Mouse (Mus musculus) kidney, embryonic 14.5 days (tissue): Measurements from ENCODE around the gene Lipc. TPM values are rescaled to one million over a fixed set of nuclear protein-coding genes. Genes with fewer than 3 reads are reported as not detected.
A peak's percentile ranks its signal among the peaks of the same experiment; 100 is the strongest.

Experiments used
- ATAC-seq: fragments of 200-750 bp; cut with Nextera tagmentation; 2 replicates; pipeline ENCODE4 v1.8.0; 2017; ENCODE audit warnings: moderate number of reproducible peaks, mild to moderate bottlenecking, moderate TSS enrichment, moderate library complexity; ENCODE audit not compliant: low FRiP score, low TSS enrichment
- H3K27ac ChIP-seq: fragments of 300-500 bp; sonication (generic); 2 replicates; pipeline ENCODE4 v1.5.1; 2014; ENCODE audit warnings: low read depth, mild to moderate bottlenecking, low read length, moderate library complexity, mixed read lengths
- H3K27me3 ChIP-seq: fragments of 300-500 bp; sonication (generic); 2 replicates; pipeline ENCODE4 v1.6.1; 2014; ENCODE audit warnings: mild to moderate bottlenecking, low read length; ENCODE audit not compliant: control insufficient read depth, insufficient read depth
- H3K36me3 ChIP-seq: fragments of 300-500 bp; sonication (generic); 2 replicates; pipeline ENCODE4 v1.6.1; 2014; ENCODE audit warnings: low read length, mixed read lengths; ENCODE audit not compliant: control insufficient read depth, insufficient read depth
- H3K4me1 ChIP-seq: fragments of 300-500 bp; sonication (generic); 2 replicates; pipeline ENCODE4 v1.6.1; 2014; ENCODE audit warnings: low read length, mixed read lengths; ENCODE audit not compliant: control insufficient read depth, insufficient read depth
- H3K4me2 ChIP-seq: fragments of 300-500 bp; sonication (generic); replicated peaks from 2 replicates; pipeline ENCODE4 v1.6.1; 2014; ENCODE audit warnings: low read depth, mild to moderate bottlenecking, low read length
- H3K4me3 ChIP-seq: fragments of 300-500 bp; sonication (generic); 2 replicates; pipeline ENCODE4 v1.5.1; 2014; ENCODE audit warnings: mild to moderate bottlenecking, low read length
- H3K9ac ChIP-seq: fragments of 300-500 bp; sonication (generic); 2 replicates; pipeline ENCODE4 v1.6.1; 2014; ENCODE audit warnings: low read depth, mild to moderate bottlenecking, low read length, moderate library complexity
- H3K9me3 ChIP-seq: fragments of 300-500 bp; sonication (generic); 2 replicates; pipeline ENCODE4 v1.6.1; 2016; ENCODE audit warnings: low read length; ENCODE audit not compliant: control insufficient read depth
- WGBS: fragments of 180-500 bp; shearing (Covaris S2); extraction: QIAGEN DNeasy Blood & Tissue Kit; methylation state at CpG from one replicate; pipeline ENCODE4 v1.1.7; 2014; 5-methylcytosine and 5-hydroxymethylcytosine counted together
- polyA plus RNA-seq: library from polyadenylated mRNA; unstranded; fragments of >200 nt; fragmentation: Nextera tagmentation; extraction: Ambion mirVana; gene quantifications from 2 replicates; pipeline ENCODE4 v1.2.1, GENCODE M21; 2014

Lipc gene
- polyA plus RNA-seq, 1 experiment from 2014 or later: 0.47 TPM

- Histone ChIP-seq H3K27me3 (no peaks in the 10 kb centered on the region), H3K4me1 (0 out of 2 replicates have a peak, but pooled peaks cover 11% of the 10 kb centered on the region), H3K4me2 (no peak overlapping the region), H3K27ac (no peak overlapping the region), H3K4me3 (no peak overlapping the region), H3K9me3 (no peaks in the 10 kb centered on the region), H3K36me3 (no peaks in the 10 kb centered on the region), H3K9ac (no peak overlapping the region)
- WGBS: 87% methylated on average over 7 of the region's 7 CpGs
- ATAC-seq: no peak
Measured at GRCm38 (mm10) chr9:70890736-70891135, 61.3 kb downstream of the Lipc start.

- Histone ChIP-seq H3K27ac (peak overlapping the region; percentile 47; the same call in 1 of the 2 replicates), H3K4me2 (no peak overlapping the region)
- ATAC-seq: no peak
Measured at GRCm38 (mm10) chr9:70888969-70889368, 63.1 kb downstream of the Lipc start.

GRCm38 (mm10) chr9:70888556-70888955, 63.5 kb downstream of the Lipc start:
- H3K4me2 ChIP-seq: no peak overlapping the region
- no peaks in the 10 kb centered on the region for H3K27me3 ChIP-seq
- ATAC-seq: no peak
- no peaks in the 10 kb centered on the region for H3K36me3 ChIP-seq
- H3K27ac ChIP-seq: peak overlapping the region; percentile 47; the same call in 1 of the 2 replicates
- 0 out of 2 replicates have a peak, but pooled peaks cover 6% of the 10 kb centered on the region for H3K4me1 ChIP-seq
- no peak overlapping the region for H3K9ac ChIP-seq
- no peaks in the 10 kb centered on the region for H3K9me3 ChIP-seq
- H3K4me3 ChIP-seq: no peak overlapping the region
- 73% methylated on average over 2 of the region's 2 CpGs for WGBS

More at GRCm38 (mm10) chr9:70888969-70889368, 63.1 kb downstream of the Lipc start:
- Histone ChIP-seq H3K9ac (no peak overlapping the region), H3K4me3 (no peak overlapping the region), H3K36me3 (no peaks in the 10 kb centered on the region), H3K27me3 (no peaks in the 10 kb centered on the region), H3K9me3 (no peaks in the 10 kb centered on the region), H3K4me1 (0 out of 2 replicates have a peak, but pooled peaks cover 7% of the 10 kb centered on the region)
- WGBS: 48% methylated on average over 4 of the region's 4 CpGs

GRCm38 (mm10) chr9:70881982-70882381, 70.0 kb downstream of the Lipc start:
- Histone ChIP-seq H3K4me3 (no peak overlapping the region), H3K9ac (no peak overlapping the region), H3K27me3 (no peaks in the 10 kb centered on the region), H3K4me2 (no peak overlapping the region), H3K27ac (no peak overlapping the region), H3K9me3 (no peaks in the 10 kb centered on the region), H3K36me3 (no peaks in the 10 kb centered on the region), H3K4me1 (no peaks in the 10 kb centered on the region)
- no peak for ATAC-seq
- 46% methylated on average over 5 of the region's 5 CpGs for WGBS

- Histone ChIP-seq H3K27me3 (no peaks in the 10 kb centered on the region), H3K9ac (no peak overlapping the region), H3K9me3 (no peaks in the 10 kb centered on the region), H3K4me3 (no peak overlapping the region), H3K36me3 (no peaks in the 10 kb centered on the region), H3K4me2 (no peak overlapping the region), H3K4me1 (peaks cover 7% of the 10 kb centered on the region), H3K27ac (no peak overlapping the region)
- no peak for ATAC-seq
Measured at GRCm38 (mm10) chr9:70878823-70879222, 73.2 kb downstream of the Lipc start.

- Histone ChIP-seq H3K4me2 (no peak overlapping the region), H3K9ac (no peak overlapping the region), H3K27me3 (no peaks in the 10 kb centered on the region), H3K4me1 (peaks cover 7% of the 10 kb centered on the region), H3K4me3 (no peak overlapping the region), H3K27ac (no peak overlapping the region), H3K36me3 (no peaks in the 10 kb centered on the region), H3K9me3 (no peaks in the 10 kb centered on the region)
- WGBS: 92% methylated on average over 5 of the region's 5 CpGs
- no peak for ATAC-seq
Measured at GRCm38 (mm10) chr9:70878157-70878556, 73.9 kb downstream of the Lipc start.

- H3K27ac ChIP-seq: peak overlapping the region; percentile 88
Measured at GRCm38 (mm10) chr9:70875490-70875889, 76.5 kb downstream of the Lipc start.

GRCm38 (mm10) chr9:70875059-70875458, 77.0 kb downstream of the Lipc start:
- Histone ChIP-seq H3K27me3 (no peaks in the 10 kb centered on the region), H3K9ac (no peak overlapping the region), H3K4me2 (no peak overlapping the region), H3K4me3 (no peak overlapping the region), H3K27ac (peak overlapping the region; percentile 88), H3K9me3 (no peaks in the 10 kb centered on the region), H3K4me1 (peaks cover 7% of the 10 kb centered on the region), H3K36me3 (no peaks in the 10 kb centered on the region)
- ATAC-seq: peak; percentile 32
- WGBS: 55% methylated on average over 4 of the region's 4 CpGs

More at GRCm38 (mm10) chr9:70875490-70875889, 76.5 kb downstream of the Lipc start:
- no peaks in the 10 kb centered on the region for H3K27me3 ChIP-seq
- H3K9ac ChIP-seq: no peak overlapping the region
- H3K4me2 ChIP-seq: no peak overlapping the region
- 33% methylated on average over 4 of the region's 4 CpGs for WGBS
- peaks cover 7% of the 10 kb centered on the region for H3K4me1 ChIP-seq
- H3K4me3 ChIP-seq: no peak overlapping the region
- no peaks in the 10 kb centered on the region for H3K36me3 ChIP-seq
- peak; percentile 84; the same call in 1 of the 2 replicates for ATAC-seq
- no peaks in the 10 kb centered on the region for H3K9me3 ChIP-seq

- Histone ChIP-seq H3K27me3 (no peaks in the 10 kb centered on the region), H3K4me3 (no peak overlapping the region), H3K4me2 (no peak overlapping the region), H3K27ac (no peak overlapping the region), H3K4me1 (peaks cover 7% of the 10 kb centered on the region), H3K9ac (no peak overlapping the region), H3K36me3 (no peaks in the 10 kb centered on the region), H3K9me3 (no peaks in the 10 kb centered on the region)
- no peak for ATAC-seq
- WGBS: 87% methylated on average over 8 of the region's 8 CpGs
Measured at GRCm38 (mm10) chr9:70872675-70873074, 79.4 kb downstream of the Lipc start.
